8 mouse cellular contexts compared by ENCODE assay signal in the genomic region with DNA sequence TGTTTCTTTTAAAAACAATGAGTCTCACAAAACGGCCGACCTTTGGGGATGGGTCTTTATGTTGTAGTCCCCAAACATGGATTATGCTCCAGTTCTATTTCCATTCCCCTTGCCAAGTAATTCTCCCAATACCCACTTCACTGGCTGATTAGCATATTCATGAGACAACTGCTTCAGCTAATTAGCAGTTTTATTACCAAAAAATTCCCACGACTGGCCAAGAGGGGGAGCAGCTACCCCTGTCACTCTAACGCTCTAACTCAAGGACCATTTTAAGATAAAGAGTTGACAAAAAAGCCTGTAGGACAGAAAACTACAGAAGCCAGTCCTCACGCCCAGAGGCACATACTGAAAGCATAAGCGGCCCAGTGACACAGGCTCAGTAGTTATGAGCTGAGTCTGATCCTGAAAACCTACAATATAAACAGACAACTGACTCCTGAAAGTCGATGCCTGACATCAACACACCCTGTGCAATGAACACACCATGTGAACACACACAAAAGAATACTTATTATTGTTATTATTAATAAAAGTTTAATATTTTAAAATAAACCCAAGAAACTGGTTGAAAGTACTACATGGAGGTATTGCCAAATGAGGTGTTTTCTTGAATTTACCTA.
DNase-seq lines count a peak whose midpoint lies in the region; ATAC-seq and TF ChIP-seq lines count a peak whose summit lies in the region.

No protein-coding gene starts in this region.

- 41% methylated on average over 7 of the region's 7 CpGs for WGBS in hindbrain, embryonic 15.5 days
- WGBS in liver, embryonic 11.5 days = 47% methylated on average over 7 of the region's 7 CpGs
- WGBS in small intestine, adult 2 months = 46% methylated on average over 7 of the region's 7 CpGs

- H3K9me3 ChIP-seq in hindbrain, embryonic 15.5 days = no peaks in the 10 kb centered on the region
- no peaks in the 10 kb centered on the region for H3K9me3 ChIP-seq in liver, embryonic 11.5 days (ENCODE audit: control insufficient read depth, low read length)

- ATAC-seq in hindbrain, embryonic 15.5 days (ENCODE audit: low FRiP score, low read depth) = peak; percentile 23; the same call in 1 of the 2 replicates
- peak; percentile 54; the same call in 1 of the 2 replicates for ATAC-seq in liver, embryonic 11.5 days (replicated peaks; ENCODE audit: low FRiP score)

- no peak overlapping the region for H3K27ac ChIP-seq in hindbrain, embryonic 15.5 days (replicated peaks)
- H3K27ac ChIP-seq in liver, embryonic 11.5 days (ENCODE audit: low read depth, low read length) = no peak overlapping the region
- H3K27ac ChIP-seq in small intestine, adult 2 months (ENCODE audit: insufficient read depth, low read depth, low read length) = no peak overlapping the region

- no peaks in the 10 kb centered on the region for H3K36me3 ChIP-seq in hindbrain, embryonic 15.5 days
- no peaks in the 10 kb centered on the region for H3K36me3 ChIP-seq in liver, embryonic 11.5 days (ENCODE audit: control insufficient read depth, insufficient read depth, low read length)
- peaks cover 2% of the 10 kb centered on the region for H3K36me3 ChIP-seq in small intestine, adult 2 months (ENCODE audit: control insufficient read depth, insufficient read depth, low read length)

- H3K4me1 ChIP-seq in hindbrain, embryonic 15.5 days (replicated peaks) = no peaks in the 10 kb centered on the region
- no peaks in the 10 kb centered on the region for H3K4me1 ChIP-seq in liver, embryonic 11.5 days (replicated peaks; ENCODE audit: control insufficient read depth, insufficient read depth, low read length)
- H3K4me1 ChIP-seq in small intestine, adult 2 months (ENCODE audit: control insufficient read depth, insufficient read depth, insufficient read length, low read length) = no peaks in the 10 kb centered on the region

- H3K9ac ChIP-seq in hindbrain, embryonic 15.5 days = no peak overlapping the region
- no peak overlapping the region for H3K9ac ChIP-seq in liver, embryonic 11.5 days (ENCODE audit: low read depth, low read length)

- no peaks in the 10 kb centered on the region for H3K27me3 ChIP-seq in hindbrain, embryonic 15.5 days
- no peaks in the 10 kb centered on the region for H3K27me3 ChIP-seq in liver, embryonic 11.5 days (replicated peaks; ENCODE audit: control insufficient read depth, insufficient read depth, low read length)
- no peaks in the 10 kb centered on the region for H3K27me3 ChIP-seq in small intestine, adult 2 months (ENCODE audit: control insufficient read depth, insufficient read depth, low read length)

- H3K4me3 ChIP-seq in hindbrain, embryonic 15.5 days = no peak overlapping the region
- H3K4me3 ChIP-seq in liver, embryonic 11.5 days (ENCODE audit: low read depth, low read length) = no peak overlapping the region
- H3K4me3 ChIP-seq in small intestine, adult 2 months (ENCODE audit: low read depth, low read length) = no peak overlapping the region

- peak; percentile 0 to 7 for DNase-seq in heart, adult 9 months (ENCODE audit: low spot score in 2 of 2)
- no peak for DNase-seq in heart, adult 11 months
- DNase-seq in Muller cell, postnatal 12 days (ENCODE audit: inconsistent ontology term) = peak; percentile 42
- DNase-seq in embryo, embryonic 11.5 days (ENCODE audit: low read depth, low spot score) = peak; percentile 13
- no peak for DNase-seq in liver, embryonic 11.5 days (ENCODE audit: low spot score)
- no peak for DNase-seq in thymus, postnatal 25 days

- no peak for TF ChIP-seq POLR2A in small intestine, adult 2 months (IDR thresholded peaks at IDR 0.05; ENCODE audit: low read depth, low read length)

- no peak overlapping the region for H3K4me2 ChIP-seq in hindbrain, embryonic 15.5 days
- no peak overlapping the region for H3K4me2 ChIP-seq in liver, embryonic 11.5 days

- 0 out of 2 replicates have a peak, but pooled peaks have one; percentile 21 for TF ChIP-seq CTCF in small intestine, adult 2 months (IDR thresholded peaks at IDR 0.05; ENCODE audit: extremely low read depth, insufficient read length, insufficient replicate concordance, low read depth, low read length)

Comparison
In these comparisons a context has a peak if more than half of its experiments do, and no peak if none do; other contexts are left out.
1. DNase-seq: peak in heart, adult 9 months (2 of 2), Muller cell, postnatal 12 days (single experiment) and embryo, embryonic 11.5 days (single experiment); none in heart, adult 11 months (single experiment), liver, embryonic 11.5 days (single experiment) and thymus, postnatal 25 days (single experiment).